Mouse (Mus musculus) small intestine, adult 10 weeks (tissue): ENCODE results near the gene Esr2. TPM values are rescaled to one million over a fixed set of nuclear protein-coding genes. Genes with fewer than 3 reads are reported as not detected.

Experiments used
- polyA plus RNA-seq: library from polyadenylated mRNA; stranded (reverse); fragments of 350-450 nt; fragmentation: Illumina TruSeq; extraction: RNeasy Lipid Tissue Mini Kit (QIAGEN cat#74804); gene quantifications from one replicate; pipeline ENCODE4 v1.2.3, GENCODE M21; 2014; ENCODE audit warnings: low replicate concordance

Esr2 gene
- not detected for polyA plus RNA-seq

GRCm38 (mm10) chr12:76177000-76177863 is at the start of gene Esr2:
TSS of gene Esr2 (minus strand) at chr12:76177259.

Other genes with a start within 250 kb of the Esr2 start
- gene Tex21, start 69.5 kb upstream of the Esr2 start, polyA plus RNA-seq = not detected
- gene Mthfd1, start 78.0 kb upstream of the Esr2 start, polyA plus RNA-seq = 10.5 TPM
- 0.26 TPM for gene Akap5, start 147.6 kb upstream of the Esr2 start, polyA plus RNA-seq
- 10.2 TPM for gene Zbtb25, start 192.3 kb upstream of the Esr2 start, polyA plus RNA-seq
- gene Zbtb1, start 193.0 kb upstream of the Esr2 start, polyA plus RNA-seq = 8.2 TPM
- gene Hspa2, start 226.9 kb upstream of the Esr2 start, polyA plus RNA-seq = 2.5 TPM
- gene Ppp1r36, start 240.3 kb upstream of the Esr2 start, polyA plus RNA-seq = not detected